Mouse (Mus musculus): ENCODE measurements around the gene Palm2.

- TF ChIP-seq POLR2A (IDR thresholded peaks at IDR 0.05; ENCODE audit: borderline replicate concordance, extremely low read depth, insufficient read depth, insufficient read length, poor library complexity, severe bottlenecking) (no peak), CTCF (IDR thresholded peaks at IDR 0.05; ENCODE audit: borderline replicate concordance, extremely low read depth, insufficient read depth, insufficient read length) (no peak)
Observed at GRCm38 (mm10) chr4:57733445-57733844, 299.4 kb downstream of the Palm2 start.

Measured in brain, embryonic 14.5 days (tissue).